Mouse (Mus musculus): ENCODE data around the gene Gata1. TPM values are rescaled to one million over a fixed set of nuclear protein-coding genes. Genes with fewer than 3 reads are reported as not detected.
A peak's percentile ranks its signal among the peaks of the same experiment; 100 is the strongest.

Gata1 gene
- polyA plus RNA-seq, 1 experiment from 2014 or later: 5.4 TPM

GRCm38 (mm10) chrX:7947900-7948492, 29.9 kb downstream of the Gata1 start:
- Histone ChIP-seq H3K27ac (ENCODE audit: low read depth, low read length) (0 out of 2 replicates have a peak overlapping the region, but pooled peaks have one; percentile 6), H3K4me2 (ENCODE audit: low read depth, low read length, severe bottlenecking) (peak overlapping the region; percentile 46; the same call in 1 of the 2 replicates), H3K4me3 (ENCODE audit: low read depth, low read length) (peak overlapping the region; percentile 33), H3K36me3 (ENCODE audit: control insufficient read depth, insufficient read depth, low read length) (no peaks in the 10 kb centered on the region), H3K4me1 (replicated peaks; ENCODE audit: control insufficient read depth, insufficient read depth, low read length) (no peaks in the 10 kb centered on the region), H3K9ac (ENCODE audit: low read length) (peak overlapping the region; percentile 47; the same call in 1 of the 2 replicates), H3K27me3 (ENCODE audit: control insufficient read depth, insufficient read depth, low read length) (no peaks in the 10 kb centered on the region), H3K9me3 (ENCODE audit: control insufficient read depth, low read length) (no peaks in the 10 kb centered on the region)
- ATAC-seq (replicated peaks; ENCODE audit: low FRiP score) (peak; percentile 99), DNase-seq (ENCODE audit: low spot score) (peak; percentile 94)
- WGBS: 20% methylated on average over 38 of the region's 38 CpGs

GRCm38 (mm10) chrX:7947108-7947899, 30.6 kb downstream of the Gata1 start, which contains the start of gene Hdac6:
Gene Hdac6 (minus strand): TSS chrX:7947889.
- ATAC-seq (replicated peaks; ENCODE audit: low FRiP score) (peak; percentile 30), DNase-seq (ENCODE audit: low spot score) (no peak)
- 0 out of 2 replicates have a peak within 1 kb of the TSS, but pooled peaks have one; percentile 6 for H3K27ac ChIP-seq (ENCODE audit: low read depth, low read length)
- no peaks in the 10 kb centered on the region for H3K4me1 ChIP-seq (replicated peaks; ENCODE audit: control insufficient read depth, insufficient read depth, low read length)
- H3K27me3 ChIP-seq (ENCODE audit: control insufficient read depth, insufficient read depth, low read length): no peaks in the 10 kb centered on the region
- H3K4me2 ChIP-seq (ENCODE audit: low read depth, low read length, severe bottlenecking): peak within 1 kb of the TSS; percentile 52
- H3K4me3 ChIP-seq (ENCODE audit: low read depth, low read length): peak within 1 kb of the TSS; percentile 42
- H3K9me3 ChIP-seq (ENCODE audit: control insufficient read depth, low read length): no peaks in the 10 kb centered on the region
- 23% methylated on average over 35 of the region's 37 CpGs for WGBS
- H3K9ac ChIP-seq (ENCODE audit: low read length): peak within 1 kb of the TSS; percentile 50
- no peaks in the 10 kb centered on the region for H3K36me3 ChIP-seq (ENCODE audit: control insufficient read depth, insufficient read depth, low read length)

GRCm38 (mm10) chrX:7945618-7946017, 32.3 kb downstream of the Gata1 start:
- Histone ChIP-seq H3K9ac (ENCODE audit: low read length) (no peak overlapping the region), H3K27me3 (ENCODE audit: control insufficient read depth, insufficient read depth, low read length) (no peaks in the 10 kb centered on the region), H3K4me3 (ENCODE audit: low read depth, low read length) (no peak overlapping the region), H3K9me3 (ENCODE audit: control insufficient read depth, low read length) (no peaks in the 10 kb centered on the region), H3K27ac (ENCODE audit: low read depth, low read length) (no peak overlapping the region), H3K4me1 (replicated peaks; ENCODE audit: control insufficient read depth, insufficient read depth, low read length) (no peaks in the 10 kb centered on the region), H3K4me2 (ENCODE audit: low read depth, low read length, severe bottlenecking) (no peak overlapping the region), H3K36me3 (ENCODE audit: control insufficient read depth, insufficient read depth, low read length) (no peaks in the 10 kb centered on the region)
- 65% methylated on average over 8 of the region's 8 CpGs for WGBS
- DNase-seq (ENCODE audit: low spot score): no peak
- ATAC-seq (replicated peaks; ENCODE audit: low FRiP score): no peak

GRCm38 (mm10) chrX:7937667-7938066, 40.2 kb downstream of the Gata1 start:
- Histone ChIP-seq H3K9ac (ENCODE audit: low read length) (no peak overlapping the region), H3K9me3 (ENCODE audit: control insufficient read depth, low read length) (no peaks in the 10 kb centered on the region), H3K4me2 (ENCODE audit: low read depth, low read length, severe bottlenecking) (no peak overlapping the region), H3K27ac (ENCODE audit: low read depth, low read length) (no peak overlapping the region), H3K4me1 (replicated peaks; ENCODE audit: control insufficient read depth, insufficient read depth, low read length) (no peaks in the 10 kb centered on the region), H3K36me3 (ENCODE audit: control insufficient read depth, insufficient read depth, low read length) (no peaks in the 10 kb centered on the region; the same call in 1 of the 2 replicates), H3K27me3 (ENCODE audit: control insufficient read depth, insufficient read depth, low read length) (no peaks in the 10 kb centered on the region), H3K4me3 (ENCODE audit: low read depth, low read length) (no peak overlapping the region)
- WGBS: 89% methylated on average over 6 of the region's 6 CpGs
- ATAC-seq (replicated peaks; ENCODE audit: low FRiP score): no peak
- DNase-seq (ENCODE audit: low spot score): no peak

GRCm38 (mm10) chrX:7936874-7937273, 41.0 kb downstream of the Gata1 start:
- Histone ChIP-seq H3K27ac (ENCODE audit: low read depth, low read length) (no peak overlapping the region), H3K4me3 (ENCODE audit: low read depth, low read length) (no peak overlapping the region), H3K4me1 (replicated peaks; ENCODE audit: control insufficient read depth, insufficient read depth, low read length) (no peaks in the 10 kb centered on the region), H3K4me2 (ENCODE audit: low read depth, low read length, severe bottlenecking) (no peak overlapping the region), H3K9ac (ENCODE audit: low read length) (no peak overlapping the region), H3K9me3 (ENCODE audit: control insufficient read depth, low read length) (no peaks in the 10 kb centered on the region), H3K27me3 (ENCODE audit: control insufficient read depth, insufficient read depth, low read length) (no peaks in the 10 kb centered on the region), H3K36me3 (ENCODE audit: control insufficient read depth, insufficient read depth, low read length) (no peaks in the 10 kb centered on the region; the same call in 1 of the 2 replicates)
- DNase-seq (ENCODE audit: low spot score): no peak
- no peak for ATAC-seq (replicated peaks; ENCODE audit: low FRiP score)
- WGBS: 52% methylated on average over 11 of the region's 11 CpGs

GRCm38 (mm10) chrX:7928270-7928790, 49.5 kb downstream of the Gata1 start, which contains the start of gene Eras:
Gene Eras (minus strand): TSS chrX:7928607.
- Histone ChIP-seq H3K4me3 (ENCODE audit: low read depth, low read length) (no peak within 1 kb of the TSS), H3K27me3 (ENCODE audit: control insufficient read depth, insufficient read depth, low read length) (peaks cover 4% of the 10 kb centered on the region; the same call in 1 of the 2 replicates)
- 18% methylated on average over 17 of the region's 19 CpGs for WGBS

GRCm38 (mm10) chrX:7927116-7927515, 50.8 kb downstream of the Gata1 start:
- H3K27me3 ChIP-seq (ENCODE audit: control insufficient read depth, insufficient read depth, low read length): peaks cover 9% of the 10 kb centered on the region
- ATAC-seq (replicated peaks; ENCODE audit: low FRiP score) (no peak), DNase-seq (ENCODE audit: low spot score) (no peak)
- no peak overlapping the region for H3K4me3 ChIP-seq (ENCODE audit: low read depth, low read length)
- H3K27ac ChIP-seq (ENCODE audit: low read depth, low read length): no peak overlapping the region
- H3K9me3 ChIP-seq (ENCODE audit: control insufficient read depth, low read length): no peaks in the 10 kb centered on the region
- H3K36me3 ChIP-seq (ENCODE audit: control insufficient read depth, insufficient read depth, low read length): no peaks in the 10 kb centered on the region
- H3K4me2 ChIP-seq (ENCODE audit: low read depth, low read length, severe bottlenecking): no peak overlapping the region
- WGBS: 18% methylated on average over 10 of the region's 10 CpGs
- H3K9ac ChIP-seq (ENCODE audit: low read length): no peak overlapping the region
- H3K4me1 ChIP-seq (replicated peaks; ENCODE audit: control insufficient read depth, insufficient read depth, low read length): no peaks in the 10 kb centered on the region

More at GRCm38 (mm10) chrX:7928270-7928790, 49.5 kb downstream of the Gata1 start, which contains the start of gene Eras:
- H3K4me2 ChIP-seq (ENCODE audit: low read depth, low read length, severe bottlenecking): 0 out of 2 replicates have a peak within 1 kb of the TSS, but pooled peaks have one; percentile 11
- H3K4me1 ChIP-seq (replicated peaks; ENCODE audit: control insufficient read depth, insufficient read depth, low read length): no peaks in the 10 kb centered on the region
- H3K9me3 ChIP-seq (ENCODE audit: control insufficient read depth, low read length): no peaks in the 10 kb centered on the region
- ATAC-seq (replicated peaks; ENCODE audit: low FRiP score) (no peak), DNase-seq (ENCODE audit: low spot score) (no peak)
- H3K36me3 ChIP-seq (ENCODE audit: control insufficient read depth, insufficient read depth, low read length): no peaks in the 10 kb centered on the region
- H3K9ac ChIP-seq (ENCODE audit: low read length): no peak within 1 kb of the TSS
- H3K27ac ChIP-seq (ENCODE audit: low read depth, low read length): no peak within 1 kb of the TSS

- no peak overlapping the region for H3K4me3 ChIP-seq (ENCODE audit: low read depth, low read length)
- no peak overlapping the region for H3K9ac ChIP-seq (ENCODE audit: low read length)
- H3K27ac ChIP-seq (ENCODE audit: low read depth, low read length): no peak overlapping the region
- DNase-seq (ENCODE audit: low spot score) (no peak), ATAC-seq (replicated peaks; ENCODE audit: low FRiP score) (no peak)
- 82% methylated on average over 6 of the region's 6 CpGs for WGBS
- peaks cover 9% of the 10 kb centered on the region for H3K27me3 ChIP-seq (ENCODE audit: control insufficient read depth, insufficient read depth, low read length)
- H3K4me2 ChIP-seq (ENCODE audit: low read depth, low read length, severe bottlenecking): no peak overlapping the region
- no peaks in the 10 kb centered on the region for H3K9me3 ChIP-seq (ENCODE audit: control insufficient read depth, low read length)
- H3K4me1 ChIP-seq (replicated peaks; ENCODE audit: control insufficient read depth, insufficient read depth, low read length): no peaks in the 10 kb centered on the region
- H3K36me3 ChIP-seq (ENCODE audit: control insufficient read depth, insufficient read depth, low read length): no peaks in the 10 kb centered on the region
Observed at GRCm38 (mm10) chrX:7926266-7926665, 51.6 kb downstream of the Gata1 start.
